Mouse (Mus musculus): ENCODE results near the gene Zfp800. TPM values are rescaled to one million over a fixed set of nuclear protein-coding genes. Genes with fewer than 3 reads are reported as not detected.

Zfp800 gene
- total and polyA plus RNA-seq, 3 experiments: 41.6 to 71.9 (median 43.2) TPM

- H3K27me3 ChIP-seq (ENCODE audit: control insufficient read depth in 1 of 2, insufficient read depth in 2 of 2, low read length in 2 of 2): no peaks in the 10 kb centered on the region
- H3K4me1 ChIP-seq (ENCODE audit: control insufficient read depth in 1 of 2, insufficient read depth in 2 of 2, low read length in 2 of 2): no peaks in the 10 kb centered on the region; a peak in 1 of 4 replicates
- no peaks in the 10 kb centered on the region for H3K79me2 ChIP-seq (ENCODE audit: control insufficient read depth, insufficient read depth, low read length, poor library complexity)
- H3K36me3 ChIP-seq (ENCODE audit: control insufficient read depth in 1 of 2, insufficient read depth in 2 of 2, low read length in 2 of 2): no peaks in the 10 kb centered on the region; a peak in 1 of 4 replicates
- no peak overlapping the region for H3K27ac ChIP-seq (ENCODE audit: control insufficient read depth, low read depth, low read length)
- no peak overlapping the region for H3K9ac ChIP-seq (ENCODE audit: control insufficient read depth, low read depth, low read length, poor library complexity, severe bottlenecking)
- no peak overlapping the region for H3K4me3 ChIP-seq (ENCODE audit: control insufficient read depth in 1 of 2, insufficient read depth in 1 of 2, low read depth in 2 of 2, low read length in 2 of 2)
- no peak for DNase-seq (ENCODE audit: low read depth, low spot score)
- no peak for TF ChIP-seq ETS1 (IDR thresholded peaks at IDR 0.05; ENCODE audit: low read depth, low read length)
- no peak for TF ChIP-seq ZKSCAN1 (IDR thresholded peaks at IDR 0.05; ENCODE audit: low read depth, low read length)
- TF ChIP-seq USF1 (IDR thresholded peaks at IDR 0.05; ENCODE audit: low read depth, low read length): no peak
- TF ChIP-seq MYC (IDR thresholded peaks at IDR 0.05; ENCODE audit: low read depth, low read length): no peak
- TF ChIP-seq SMC3 (IDR thresholded peaks at IDR 0.05; ENCODE audit: low read depth, low read length): no peak
- TF ChIP-seq HCFC1 (IDR thresholded peaks at IDR 0.05; ENCODE audit: low read depth, low read length): no peak
- TF ChIP-seq MEF2A (IDR thresholded peaks at IDR 0.05; ENCODE audit: extremely low read depth, insufficient replicate concordance, low read depth, low read length, poor library complexity, severe bottlenecking): no peak
- TF ChIP-seq ZMIZ1 (IDR thresholded peaks at IDR 0.05; ENCODE audit: low read depth, low read length): no peak
- no peak for TF ChIP-seq UBTF (IDR thresholded peaks at IDR 0.05; ENCODE audit: borderline replicate concordance, insufficient read depth, low read depth, low read length)
- TF ChIP-seq ZC3H11A (IDR thresholded peaks at IDR 0.05; ENCODE audit: low read depth, low read length): no peak
- TF ChIP-seq MXI1 (IDR thresholded peaks at IDR 0.05; ENCODE audit: low read depth, low read length): no peak
- no peak for TF ChIP-seq CHD2 (IDR thresholded peaks at IDR 0.05; ENCODE audit: low read length)
- TF ChIP-seq CHD1 (IDR thresholded peaks at IDR 0.05; ENCODE audit: low read depth, low read length): no peak
- TF ChIP-seq MAFK (IDR thresholded peaks at IDR 0.05; ENCODE audit: borderline replicate concordance, low read depth, low read length): no peak
- TF ChIP-seq MAX (IDR thresholded peaks at IDR 0.05; ENCODE audit: low read length): no peak
- no peaks in the 10 kb centered on the region for H3K9me3 ChIP-seq (replicated peaks; ENCODE audit: insufficient read depth, low read length)
These were observed 68.0 kb downstream of the Zfp800 start for GRCm38 (mm10) chr6:28329815-28330214.

- Histone ChIP-seq H3K4me3 (ENCODE audit: control insufficient read depth in 1 of 2, insufficient read depth in 1 of 2, low read depth in 2 of 2, low read length in 2 of 2) (no peak overlapping the region), H3K9me3 (replicated peaks; ENCODE audit: insufficient read depth, low read length) (no peaks in the 10 kb centered on the region), H3K4me1 (ENCODE audit: control insufficient read depth in 1 of 2, insufficient read depth in 2 of 2, low read length in 2 of 2) (no peaks in the 10 kb centered on the region; a peak in 1 of 4 replicates), H3K27me3 (ENCODE audit: control insufficient read depth in 1 of 2, insufficient read depth in 2 of 2, low read length in 2 of 2) (no peaks in the 10 kb centered on the region), H3K36me3 (ENCODE audit: control insufficient read depth in 1 of 2, insufficient read depth in 2 of 2, low read length in 2 of 2) (no peaks in the 10 kb centered on the region; a peak in 1 of 4 replicates), H3K79me2 (ENCODE audit: control insufficient read depth, insufficient read depth, low read length, poor library complexity) (no peaks in the 10 kb centered on the region), H3K27ac (ENCODE audit: control insufficient read depth, low read depth, low read length) (no peak overlapping the region), H3K9ac (ENCODE audit: control insufficient read depth, low read depth, low read length, poor library complexity, severe bottlenecking) (no peak overlapping the region)
- TF ChIP-seq MEF2A (IDR thresholded peaks at IDR 0.05; ENCODE audit: extremely low read depth, insufficient replicate concordance, low read depth, low read length, poor library complexity, severe bottlenecking) (no peak), SIN3A (IDR thresholded peaks at IDR 0.05; ENCODE audit: low read length) (0 out of 2 replicates have a peak, but pooled peaks have one; percentile 25), MYB (IDR thresholded peaks at IDR 0.05; ENCODE audit: low read depth, low read length) (no peak), GATA1 (IDR thresholded peaks at IDR 0.05; ENCODE audit: low read depth, low read length) (0 out of 2 replicates have a peak, but pooled peaks have one; percentile 13), EP300 (IDR thresholded peaks at IDR 0.05; ENCODE audit: low read depth in 1 of 2, low read length in 2 of 2) (peak in 1 of 2 experiments; percentile 40; a peak in 1 of 4 replicates), MYC (IDR thresholded peaks at IDR 0.05; ENCODE audit: low read depth, low read length) (no peak), MAX (IDR thresholded peaks at IDR 0.05; ENCODE audit: low read length) (no peak)
- DNase-seq (ENCODE audit: low read depth, low spot score): peak; percentile 48
These were observed 68.7 kb downstream of the Zfp800 start for GRCm38 (mm10) chr6:28329002-28329596.

Data from MEL (cell line).